Mouse (Mus musculus) CH12.LX (cell line): ENCODE measurements around the gene Crp.

Experiments used
- CTCF ChIP-seq, 2 experiments: IDR thresholded peaks in 1 of 2; conservative IDR thresholded peaks in 1 of 2; 2 replicates each; pipeline ENCODE4 v1.5.1; 2011 to 2012; ENCODE audit warnings: low read depth in 2 of 2, low read length in 2 of 2, improper control_type of control experiment in 1 of 2, inconsistent platforms in 1 of 2, mild to moderate bottlenecking in 1 of 2, moderate library complexity in 1 of 2
- EP300 ChIP-seq: IDR thresholded peaks from 2 replicates; pipeline ENCODE4 v1.6.1; 2011; ENCODE audit warnings: low read length, improper control_type of control experiment
- IRF4 ChIP-seq: IDR thresholded peaks from 2 replicates; pipeline ENCODE4 v1.6.1; 2014; ENCODE audit warnings: low read depth, mild to moderate bottlenecking, inconsistent platforms, low read length, improper control_type of control experiment
- KAT2A ChIP-seq: IDR thresholded peaks from 2 replicates; pipeline ENCODE4 v1.6.1; 2012; ENCODE audit warnings: low read length, improper control_type of control experiment, inconsistent platforms; ENCODE audit not compliant: insufficient replicate concordance
- POLR2A ChIP-seq: IDR thresholded peaks from 2 replicates; pipeline ENCODE4 v1.6.1; 2011; ENCODE audit warnings: low read depth, mild to moderate bottlenecking, improper control_type of control experiment, low read length
- RCOR1 ChIP-seq: conservative IDR thresholded peaks from 2 replicates; pipeline ENCODE4 v1.6.1; 2012; ENCODE audit warnings: low read depth, mild to moderate bottlenecking, inconsistent platforms, low read length, improper control_type of control experiment
- ZC3H11A ChIP-seq: IDR thresholded peaks from 2 replicates; pipeline ENCODE4 v1.6.1; 2012; ENCODE audit warnings: low read depth, mild to moderate bottlenecking, inconsistent platforms, low read length, improper control_type of control experiment

GRCm38 (mm10) chr1:172847044-172847761 is 149.3 kb downstream of the Crp start:
- TF ChIP-seq EP300 = no peak
- TF ChIP-seq KAT2A = no peak
- TF ChIP-seq IRF4 = no peak
- TF ChIP-seq CTCF (conservative IDR thresholded peaks at IDR 0.05 in 1 of 2, IDR thresholded peaks at IDR 0.05 in 1 of 2; ENCODE audit: low read depth in 2 of 2, low read length in 2 of 2) = no peak
- TF ChIP-seq RCOR1 = no peak
- no peak for TF ChIP-seq POLR2A
- TF ChIP-seq ZC3H11A = no peak
